Mouse (Mus musculus) bone marrow, adult 2 months (tissue): ENCODE measurements around the gene Cntfr. TPM values are rescaled to one million over a fixed set of nuclear protein-coding genes. Genes with fewer than 3 reads are reported as not detected.
"Not testable (repeated sequence)": the region's sequence is repeated elsewhere in the genome, so short reads cannot be mapped to it uniquely, and the experiment has no call there.

Experiments
- H3K27ac ChIP-seq: fragments of 200-500 bp; 2 replicates; pipeline ENCODE4 v1.5.1; 2012; ENCODE audit warnings: low read depth, mild to moderate bottlenecking, control low read depth, inconsistent platforms, low read length; ENCODE audit not compliant: control insufficient read depth, poor library complexity, insufficient read depth
- H3K4me1 ChIP-seq: fragments of 200-500 bp; 2 replicates; pipeline ENCODE4 v1.6.1; 2011; ENCODE audit warnings: low read length; ENCODE audit not compliant: control insufficient read depth, insufficient read depth
- H3K4me3 ChIP-seq: fragments of 200-500 bp; replicated peaks from 2 replicates; pipeline ENCODE3; 2011; ENCODE audit warnings: mild to moderate bottlenecking, low read depth, low read length, control low read depth; ENCODE audit not compliant: control insufficient read depth
- CTCF ChIP-seq: fragments of 200-500 bp; IDR thresholded peaks from 2 replicates; pipeline ENCODE4 v1.5.1; 2011; ENCODE audit warnings: low read length, control low read depth; ENCODE audit not compliant: control insufficient read depth, insufficient read depth
- POLR2A ChIP-seq: fragments of 200-500 bp; IDR thresholded peaks from 2 replicates; pipeline ENCODE4 v1.6.1; 2011; ENCODE audit warnings: low read depth, mild to moderate bottlenecking, control low read depth, low read length, borderline replicate concordance; ENCODE audit not compliant: control insufficient read depth
- WGBS: fragments of 180-500 bp; shearing (Covaris S2); methylation state at CpG from one replicate; pipeline ENCODE4 v1.1.7; 2018; 5-methylcytosine and 5-hydroxymethylcytosine counted together
- polyA plus RNA-seq: library from polyadenylated mRNA; stranded (reverse); fragments of >200 nt; gene quantifications from 2 replicates; pipeline ENCODE4 v1.2.4, GENCODE M21; 2011; ENCODE audit warnings: low replicate concordance; ENCODE audit not compliant: missing spikeins, insufficient read depth, insufficient read length

Gene Cntfr
- not detected in 2 replicates for polyA plus RNA-seq

DNA sequence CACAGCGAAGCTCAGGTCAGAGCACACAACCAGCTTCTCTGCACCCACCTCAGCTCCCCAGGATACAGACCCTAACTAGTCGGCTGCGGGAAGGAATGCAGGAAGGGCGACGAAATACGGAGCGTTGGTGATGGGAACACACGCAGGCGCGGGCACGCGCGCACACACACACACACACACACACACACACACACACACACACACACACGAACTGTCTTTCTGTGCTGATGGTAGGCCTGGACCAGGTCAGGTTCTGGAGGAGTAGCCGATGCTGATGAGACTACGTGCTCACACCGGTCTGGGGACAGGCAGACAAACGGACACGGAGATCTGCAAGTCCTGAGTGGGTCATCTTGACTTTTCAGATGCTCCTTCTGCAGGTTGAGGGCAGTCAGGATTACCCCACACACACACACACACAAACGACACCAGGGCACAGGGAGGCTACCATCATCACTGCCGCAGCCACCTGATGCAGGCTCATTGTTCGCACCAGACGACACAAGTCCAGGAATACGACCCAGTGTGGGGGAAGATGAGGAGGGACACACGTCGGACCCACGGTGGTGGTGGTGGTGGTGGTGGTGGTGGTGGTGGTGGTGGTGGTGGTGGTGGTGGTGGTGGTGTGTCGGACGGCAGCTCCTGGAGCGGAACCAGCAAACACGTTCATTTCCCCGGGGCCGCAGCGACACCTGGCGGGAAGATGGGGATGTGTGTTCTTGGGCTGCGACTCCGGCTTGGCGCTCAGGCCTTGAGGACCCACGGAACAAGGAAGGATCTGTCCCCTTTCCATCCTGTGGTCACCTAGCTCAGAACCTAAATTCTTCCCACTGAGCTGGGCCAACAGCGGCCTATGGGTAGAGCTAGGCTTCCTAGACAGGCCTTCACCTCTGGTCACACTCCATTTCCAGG is at the start of gene Cntfr:
TSS of gene Cntfr (minus strand) at position 160 of the 912 bp plus-strand sequence.
- not testable (repeated sequence) for H3K4me3 ChIP-seq, H3K27ac ChIP-seq, H3K4me1 ChIP-seq
- peak; percentile 72 for TF ChIP-seq CTCF
- 5% methylated on average over 29 of the region's 40 CpGs for WGBS

DNA sequence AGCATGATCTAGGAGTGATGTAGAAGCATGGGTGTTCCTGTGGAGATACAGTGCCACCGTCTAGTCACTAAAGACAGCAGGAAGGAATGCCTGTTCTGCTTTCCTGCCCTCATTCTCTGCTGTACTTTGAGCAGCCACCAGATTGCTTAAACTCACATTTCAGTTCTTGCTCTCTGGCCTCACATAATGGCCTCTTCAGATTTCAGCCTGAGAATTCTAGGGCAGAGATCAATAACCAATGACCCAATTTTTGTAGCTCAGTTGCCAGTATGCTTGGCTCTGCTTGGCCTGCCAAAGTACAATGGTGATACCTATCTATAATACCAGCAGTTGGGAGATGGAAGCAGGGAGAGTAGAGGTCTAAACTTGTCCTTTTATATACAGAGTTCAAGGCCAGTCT is 48.1 kb upstream of the Cntfr start:
- TF ChIP-seq CTCF (no peak), POLR2A (no peak)
- no peak overlapping the region for H3K4me3 ChIP-seq
- no peaks in the 10 kb centered on the region; the same call in 1 of the 2 replicates for H3K4me1 ChIP-seq
- WGBS = 78% methylated on average over 1 of the region's 1 CpGs
- no peak overlapping the region for H3K27ac ChIP-seq

DNA sequence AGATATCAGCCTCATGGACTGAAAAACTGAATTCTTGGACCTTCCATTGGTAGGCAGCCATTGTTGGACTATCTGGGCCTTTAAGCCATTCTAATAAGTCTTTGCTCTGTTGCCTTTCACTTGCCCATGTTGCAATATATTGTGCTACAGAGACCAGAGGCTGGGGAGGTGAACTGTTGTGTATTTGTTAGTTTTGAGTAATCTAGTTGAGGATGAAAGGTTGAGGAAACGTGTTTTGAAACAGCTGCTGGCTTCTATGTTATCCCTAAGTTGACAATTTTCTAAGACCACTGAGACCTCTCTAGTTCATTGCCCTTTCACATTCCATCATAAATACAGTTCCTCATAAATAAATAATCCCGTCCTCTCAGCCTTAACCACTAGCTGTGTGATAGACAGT is 47.2 kb upstream of the Cntfr start:
- no peaks in the 10 kb centered on the region; the same call in 1 of the 2 replicates for H3K4me1 ChIP-seq
- 76% methylated on average over 2 of the region's 2 CpGs for WGBS
- no peak for TF ChIP-seq POLR2A
- TF ChIP-seq CTCF = no peak
- H3K4me3 ChIP-seq = no peak overlapping the region
- no peak overlapping the region for H3K27ac ChIP-seq

DNA sequence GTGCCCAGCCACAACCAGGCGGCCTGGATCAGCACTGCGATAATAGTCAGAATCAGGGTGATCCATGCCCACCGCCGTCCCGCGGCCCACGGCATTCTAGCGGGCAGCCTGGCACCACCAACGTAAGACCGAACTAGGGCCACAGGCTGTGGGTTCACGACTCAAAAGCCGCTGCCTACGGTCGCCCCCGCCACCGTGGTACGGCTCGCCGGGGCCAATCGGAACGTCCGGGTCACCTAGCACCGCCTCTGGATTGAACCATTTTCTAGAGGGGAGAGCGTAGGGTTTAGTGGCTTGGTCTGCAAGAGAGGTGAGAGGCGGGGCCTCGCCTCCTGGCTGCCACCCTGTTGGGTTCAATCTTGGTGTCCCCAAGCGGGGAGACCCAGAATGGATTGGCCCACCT is 44.3 kb upstream of the Cntfr start:
- under 1% methylated on average over 27 of the region's 27 CpGs for WGBS
- Histone ChIP-seq H3K27ac (peak overlapping the region; percentile 89), H3K4me3 (peak overlapping the region; percentile 82), H3K4me1 (no peaks in the 10 kb centered on the region; the same call in 1 of the 2 replicates)
- TF ChIP-seq POLR2A (peak; percentile 85; the same call in 1 of the 2 replicates), CTCF (no peak)

DNA sequence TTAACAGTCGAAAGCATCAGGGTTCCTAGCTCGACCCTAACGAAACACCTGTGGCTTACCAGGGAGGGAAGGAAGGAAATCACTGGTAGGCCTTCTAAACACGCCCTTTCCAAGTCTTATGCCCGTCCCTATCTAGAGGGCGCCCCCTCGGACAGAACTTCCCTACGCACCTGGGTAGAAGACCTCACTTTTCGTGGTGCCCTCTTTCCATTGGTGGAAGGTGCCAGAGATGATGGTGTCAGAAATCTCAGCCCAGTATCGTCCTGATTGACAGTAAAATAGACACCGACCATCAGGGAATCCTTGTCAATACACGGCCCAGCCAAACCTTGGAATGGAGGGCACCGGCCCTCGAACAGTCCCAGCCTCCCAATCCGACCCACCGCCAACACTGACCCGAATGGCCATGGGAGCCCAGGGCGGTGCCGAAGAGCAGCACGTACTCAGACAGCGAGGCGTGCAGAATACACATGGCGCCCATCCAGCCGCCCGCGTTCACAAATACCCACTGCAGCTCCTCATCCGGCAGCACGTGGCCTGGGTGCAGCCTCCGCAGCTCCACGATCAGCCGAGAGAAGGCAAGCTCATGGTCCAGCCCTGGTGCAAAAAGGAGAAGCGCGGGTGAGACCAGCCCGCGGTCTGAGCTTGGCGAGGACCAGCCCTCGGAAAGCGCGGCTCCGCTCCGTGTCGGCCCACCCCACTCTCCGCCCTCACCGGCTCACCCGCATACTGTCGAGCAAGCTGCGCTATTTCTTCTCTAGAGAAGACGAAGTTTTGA is 43.7 kb upstream of the Cntfr start:
- H3K27ac ChIP-seq = peak overlapping the region; percentile 89
- under 1% methylated on average over 48 of the region's 48 CpGs for WGBS
- no peak for TF ChIP-seq CTCF
- no peak for TF ChIP-seq POLR2A
- peak overlapping the region; percentile 82 for H3K4me3 ChIP-seq
- no peaks in the 10 kb centered on the region; the same call in 1 of the 2 replicates for H3K4me1 ChIP-seq

DNA sequence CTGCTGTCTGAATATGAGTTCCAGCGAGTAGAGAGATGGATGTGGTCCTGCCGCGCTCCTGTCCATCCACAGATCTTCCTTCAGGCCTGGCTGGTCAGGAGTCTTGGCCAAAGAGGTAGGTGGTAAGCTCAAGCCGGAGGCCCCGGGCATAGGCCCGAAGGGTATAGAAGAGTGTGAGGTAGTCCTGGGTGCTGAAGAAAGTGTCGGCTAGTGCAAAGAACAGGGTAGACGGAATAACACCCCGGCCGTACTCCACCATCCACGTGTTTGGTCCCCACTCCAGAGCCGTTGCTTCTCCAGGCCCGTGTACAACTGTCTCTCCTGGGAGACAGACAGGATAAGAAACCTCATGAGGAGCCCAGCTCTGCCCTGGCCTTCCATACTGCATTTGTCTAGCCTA is 42.4 kb upstream of the Cntfr start:
- Histone ChIP-seq H3K4me3 (no peak overlapping the region), H3K4me1 (no peaks in the 10 kb centered on the region; the same call in 1 of the 2 replicates), H3K27ac (no peak overlapping the region)
- WGBS = 95% methylated on average over 13 of the region's 13 CpGs
- no peak for TF ChIP-seq CTCF
- no peak for TF ChIP-seq POLR2A

DNA sequence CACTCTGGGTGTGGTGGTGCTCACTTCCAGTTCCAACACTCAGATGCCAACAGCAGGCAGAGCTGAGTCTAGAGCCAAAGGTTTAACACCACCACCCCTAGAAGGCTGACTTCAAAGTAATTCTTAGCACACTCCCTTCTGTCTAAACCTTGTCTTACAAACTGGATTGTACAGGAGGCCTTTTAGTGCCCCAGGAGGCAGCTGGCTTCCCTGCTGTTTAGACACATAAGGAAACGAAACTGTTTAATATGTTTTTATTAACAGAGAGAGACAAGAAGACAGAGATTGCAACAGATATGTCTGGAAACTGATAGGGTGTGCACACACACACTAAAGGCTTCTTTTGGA is 41.3 kb upstream of the Cntfr start:
- Histone ChIP-seq H3K4me3 (no peak overlapping the region), H3K27ac (no peak overlapping the region), H3K4me1 (no peaks in the 10 kb centered on the region; the same call in 1 of the 2 replicates)
- TF ChIP-seq CTCF (no peak), POLR2A (no peak)
- WGBS = 60% methylated on average over 1 of the region's 1 CpGs

DNA sequence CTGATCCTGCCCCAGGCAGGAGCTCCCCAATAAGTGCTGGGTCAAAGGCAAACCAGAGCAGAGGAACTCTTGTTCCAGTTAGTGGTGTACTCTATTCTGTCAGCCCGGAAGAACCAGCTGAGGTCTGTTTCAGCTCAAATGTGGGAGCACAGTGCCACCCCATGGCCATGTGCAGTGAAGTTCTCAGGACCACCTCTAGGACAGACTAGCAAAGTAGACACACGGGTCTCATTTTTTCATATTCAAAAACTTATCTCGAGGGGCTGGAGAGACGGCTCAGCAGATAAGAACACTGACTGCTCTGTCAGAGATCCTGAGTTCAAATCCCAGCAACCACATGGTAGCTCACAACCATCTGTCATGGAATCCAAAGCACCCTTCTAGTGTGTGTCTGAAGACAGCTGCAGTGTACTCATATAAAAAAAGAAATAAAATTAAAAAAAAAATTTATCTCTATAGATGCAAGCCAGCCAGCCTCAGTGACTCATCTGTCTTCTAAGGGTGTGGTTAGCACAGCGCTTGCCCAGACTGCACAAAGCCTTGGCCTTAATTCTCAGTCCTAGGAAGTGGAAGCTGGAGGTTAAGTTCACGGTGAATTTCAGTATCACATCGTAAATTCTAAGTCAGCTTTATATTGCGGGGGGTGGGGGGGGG is 40.8 kb upstream of the Cntfr start:
- Histone ChIP-seq H3K4me3 (no peak overlapping the region), H3K27ac (no peak overlapping the region), H3K4me1 (no peaks in the 10 kb centered on the region; the same call in 1 of the 2 replicates)
- peak; percentile 90 for TF ChIP-seq CTCF
- no peak for TF ChIP-seq POLR2A
- WGBS = 27% methylated on average over 8 of the region's 8 CpGs
